20 mouse cellular contexts compared by ENCODE assay signal in the genomic region with DNA sequence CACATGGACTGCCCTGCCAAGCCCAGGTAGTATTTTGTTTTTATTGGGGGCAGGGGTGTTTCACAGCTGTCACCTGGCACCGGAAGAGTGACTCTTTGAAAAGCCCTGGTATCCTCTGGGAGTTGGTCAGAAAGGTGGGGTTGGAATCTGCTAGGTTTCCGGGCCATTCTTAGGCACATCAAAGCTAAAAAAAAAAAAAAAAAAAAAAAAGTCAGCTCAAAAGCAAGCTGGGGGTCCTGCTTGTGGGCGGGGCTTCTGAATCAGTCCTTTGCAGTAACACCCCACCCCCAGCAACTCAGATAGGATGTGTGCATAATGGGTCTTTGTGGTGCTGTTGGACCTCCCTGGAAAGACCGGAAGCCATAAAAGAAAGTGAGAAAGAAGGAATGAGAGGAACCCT.
A peak's percentile ranks its signal among the peaks of the same experiment; 100 is the strongest.
DNase-seq lines count a peak whose midpoint lies in the region; ATAC-seq and TF ChIP-seq lines count a peak whose summit lies in the region.
"Had no signal": no experiment of that assay in that cellular context is flagged by ENCODE, and none has a peak within 500 bp of the region (broad histone marks: within the 10 kb centered on the region; RNA-seq: fewer than 3 reads in every experiment).

No protein-coding gene starts in this region.

- H3K4me3 ChIP-seq in E14TG2a.4 (replicated peaks; ENCODE audit: low read length) (peak overlapping the region; percentile 54; the same call in 1 of the 2 replicates), ES-Bruce4 (ENCODE audit: low read depth, low read length) (no peak overlapping the region), ES-E14 (ENCODE audit: insufficient read depth in 1 of 2, low read depth in 1 of 2, low read length in 2 of 2, poor library complexity in 1 of 2, severe bottlenecking in 1 of 2) (no peak overlapping the region)
- no peak overlapping the region for H3K4me3 ChIP-seq in midbrain, embryonic 14.5 days (replicated peaks; ENCODE audit: low read depth, low read length)
- H3K4me3 ChIP-seq: embryonic facial prominence, embryonic 10.5 days; embryonic facial prominence, embryonic 12.5 days; forebrain, embryonic 13.5 days; forebrain, embryonic 15.5 days had no signal

- H3K27ac ChIP-seq in ES-Bruce4 (ENCODE audit: insufficient read depth, low read length), result peak overlapping the region; percentile 65
- peak overlapping the region; percentile 74; the same call in 1 of the 2 replicates for H3K27ac ChIP-seq in ES-E14 (ENCODE audit: insufficient read depth, low read depth, low read length, poor library complexity, severe bottlenecking)
- H3K27ac ChIP-seq in midbrain, embryonic 14.5 days (replicated peaks; ENCODE audit: low read depth, low read length), result no peak overlapping the region
- H3K27ac ChIP-seq: embryonic facial prominence, embryonic 10.5 days; embryonic facial prominence, embryonic 12.5 days; forebrain, embryonic 13.5 days; forebrain, embryonic 15.5 days had no signal

- in situ Hi-C loops in ES-E14 (cut with MboI; ENCODE audit: low sequenced_read_pairs in 2 of 2, unreplicated experiment in 2 of 2), result no loop called here

- H3K36me3 ChIP-seq in E14TG2a.4 (ENCODE audit: insufficient read depth, low read length) (no peaks in the 10 kb centered on the region), ES-Bruce4 (ENCODE audit: control insufficient read depth, insufficient read depth, low read length, poor library complexity, severe bottlenecking) (no peaks in the 10 kb centered on the region), ES-E14 (ENCODE audit: control insufficient read depth, insufficient read depth, low read length, poor library complexity, severe bottlenecking) (no peaks in the 10 kb centered on the region)
- H3K36me3 ChIP-seq in midbrain, embryonic 14.5 days (ENCODE audit: control insufficient read depth, insufficient read depth, low read length), result no peaks in the 10 kb centered on the region
- H3K36me3 ChIP-seq: embryonic facial prominence, embryonic 10.5 days; embryonic facial prominence, embryonic 12.5 days; forebrain, embryonic 15.5 days had no signal

- ATAC-seq in midbrain, embryonic 14.5 days (ENCODE audit: low FRiP score, low TSS enrichment), result no peak
- ATAC-seq: forebrain, embryonic 13.5 days; forebrain, embryonic 15.5 days; forebrain, postnatal 0 days had no signal

- H3K4me2 ChIP-seq in midbrain, embryonic 14.5 days (ENCODE audit: low read length), result no peak overlapping the region
- H3K4me2 ChIP-seq: embryonic facial prominence, embryonic 12.5 days; forebrain, embryonic 13.5 days; forebrain, embryonic 15.5 days had no signal

- H3K9me3 ChIP-seq in E14TG2a.4 (ENCODE audit: low read length), result no peaks in the 10 kb centered on the region
- no peaks in the 10 kb centered on the region for H3K9me3 ChIP-seq in ES-Bruce4 (replicated peaks; ENCODE audit: control insufficient read depth, insufficient read depth, low read length, poor library complexity, severe bottlenecking)
- no peaks in the 10 kb centered on the region for H3K9me3 ChIP-seq in ES-E14 (ENCODE audit: control insufficient read depth, insufficient read depth, low read depth, low read length)
- H3K9me3 ChIP-seq in midbrain, embryonic 14.5 days (ENCODE audit: control insufficient read depth, low read length), result no peaks in the 10 kb centered on the region
- H3K9me3 ChIP-seq: embryonic facial prominence, embryonic 10.5 days; embryonic facial prominence, embryonic 12.5 days; forebrain, embryonic 13.5 days; forebrain, embryonic 15.5 days had no signal

- TF ChIP-seq EP300 in ES-Bruce4 (IDR thresholded peaks at IDR 0.05; ENCODE audit: insufficient read depth, low read depth, low read length), result no peak

- DNase-seq in ES-E14 (ENCODE audit: low read depth, low spot score) (peak; percentile 67), ZHBTc4 (ENCODE audit: low read depth, low spot score) (peak; percentile 85)
- DNase-seq in layer of hippocampus, adult 9-11 months, result no peak
- no peak for DNase-seq in midbrain, embryonic 14.5 days
- no peak for DNase-seq in adrenal gland, adult 18-20 months (ENCODE audit: low spot score in 2 of 2)
- DNase-seq: adrenal gland, adult 8-10 months; adrenal gland, postnatal 14 days; adrenal gland, postnatal 36 days; cerebellum, adult 11-12 months; cerebellum, adult 2 months; cerebellum, adult 9-10 months; cerebellum, postnatal 10 days; cerebellum, postnatal 25 days; forebrain, postnatal 0 days had no signal

- WGBS in midbrain, embryonic 14.5 days, result 77% methylated on average over 4 of the region's 4 CpGs

- no peaks in the 10 kb centered on the region for H3K27me3 ChIP-seq in E14TG2a.4 (ENCODE audit: insufficient read depth, low read length)
- H3K27me3 ChIP-seq in ES-Bruce4 (ENCODE audit: control insufficient read depth, insufficient read depth, low read length, poor library complexity, severe bottlenecking), result no peaks in the 10 kb centered on the region
- H3K27me3 ChIP-seq in midbrain, embryonic 14.5 days (ENCODE audit: control insufficient read depth, insufficient read depth, low read length), result no peaks in the 10 kb centered on the region
- H3K27me3 ChIP-seq: embryonic facial prominence, embryonic 12.5 days; forebrain, embryonic 13.5 days; forebrain, embryonic 15.5 days had no signal

- TF ChIP-seq POLR2A in ES-Bruce4 (IDR thresholded peaks at IDR 0.05; ENCODE audit: insufficient read depth, low read length), result no peak

- H3K4me1 ChIP-seq in E14TG2a.4 (replicated peaks; ENCODE audit: low read depth, low read length) (peaks cover 50% of the 10 kb centered on the region), ES-Bruce4 (ENCODE audit: control insufficient read depth, insufficient read depth, low read length) (peaks cover 3% of the 10 kb centered on the region), ES-E14 (ENCODE audit: control insufficient read depth in 2 of 2, insufficient read depth in 2 of 2, low read length in 2 of 2, poor library complexity in 1 of 2) (peaks cover 4 to 6% of the 10 kb centered on the region in 2 experiments; a peak in 3 of 4 replicates)
- H3K4me1 ChIP-seq in midbrain, embryonic 14.5 days (ENCODE audit: control insufficient read depth, insufficient read depth, low read length), result no peaks in the 10 kb centered on the region
- H3K4me1 ChIP-seq: embryonic facial prominence, embryonic 10.5 days; embryonic facial prominence, embryonic 12.5 days; forebrain, embryonic 13.5 days; forebrain, embryonic 15.5 days had no signal

- TF ChIP-seq CTCF in E14TG2a.4 (conservative IDR thresholded peaks at IDR 0.05; ENCODE audit: low read length) (no peak), ES-Bruce4 (IDR thresholded peaks at IDR 0.05; ENCODE audit: low read depth, low read length) (no peak)

- no peak overlapping the region for H3K9ac ChIP-seq in ES-Bruce4 (ENCODE audit: low read depth, poor library complexity, severe bottlenecking)
- H3K9ac ChIP-seq in ES-E14 (ENCODE audit: insufficient read depth, low read depth, low read length, poor library complexity, severe bottlenecking), result no peak overlapping the region
- H3K9ac ChIP-seq in midbrain, embryonic 14.5 days (replicated peaks; ENCODE audit: low read length), result no peak overlapping the region
- H3K9ac ChIP-seq: embryonic facial prominence, embryonic 12.5 days; forebrain, embryonic 13.5 days; forebrain, embryonic 15.5 days; forebrain, postnatal 0 days had no signal

TF ChIP-seq in ES-E14, 5 proteins besides CTCF, POLR2A, EP300 and RAD21:
- TF ChIP-seq ZNF384 (IDR thresholded peaks at IDR 0.05; ENCODE audit: low read depth, low read length) (peak; percentile 95), MAFK (IDR thresholded peaks at IDR 0.05; ENCODE audit: insufficient read depth, low read depth, low read length) (no peak)

Comparison
In these comparisons a context has a peak if more than half of its experiments do, and no peak if none do; other contexts are left out.
1. DNase-seq: peak in ES-E14 (single experiment) and ZHBTc4 (single experiment); none in layer of hippocampus, adult 9-11 months (single experiment), midbrain, embryonic 14.5 days (single experiment) and adrenal gland, adult 18-20 months (0 of 2).